ENCODE assay signal across 15 mouse cellular contexts in genomic region chr1:74179624-74180408, GRCm38 (mm10). TPM values are rescaled to one million over a fixed set of nuclear protein-coding genes. Genes with fewer than 3 reads are reported as not detected.
DNase-seq lines count a peak whose midpoint lies in the region; ATAC-seq and TF ChIP-seq lines count a peak whose summit lies in the region.
"Had no signal": no experiment of that assay in that cellular context is flagged by ENCODE, and none has a peak within 500 bp of the region (broad histone marks: within the 10 kb centered on the region; RNA-seq: fewer than 3 reads in every experiment).

No protein-coding gene starts in this region.

- H3K9me3 ChIP-seq in kidney, embryonic 16.5 days (ENCODE audit: low read length): no peaks in the 10 kb centered on the region
- H3K9me3 ChIP-seq: forebrain, embryonic 12.5 days had no signal

- TF ChIP-seq POLR2A in bone marrow, adult 2 months (IDR thresholded peaks at IDR 0.05; ENCODE audit: borderline replicate concordance, control insufficient read depth, low read depth, low read length): no peak

- H3K36me3 ChIP-seq in kidney, embryonic 16.5 days (ENCODE audit: insufficient read depth, low read length): no peaks in the 10 kb centered on the region
- H3K36me3 ChIP-seq: forebrain, embryonic 12.5 days had no signal

- WGBS in kidney, embryonic 16.5 days: 31% methylated on average over 9 of the region's 9 CpGs
- 42% methylated on average over 9 of the region's 9 CpGs for WGBS in bone marrow, adult 2 months

- DNase-seq in kidney, postnatal 10 days: no peak
- peak; percentile 49 for DNase-seq in fibroblast of lung, adult 2 months (ENCODE audit: low read depth)
- DNase-seq in lung, postnatal 36 days: peak; percentile 37
- DNase-seq in ovary, postnatal 36 days (ENCODE audit: low spot score): no peak
- DNase-seq in adrenal gland, postnatal 10 days: no peak
- DNase-seq: cerebellum, adult 11-12 months; kidney, postnatal 25 days; liver, postnatal 0 days; thymus, adult 18-20 months had no signal

- H3K27ac ChIP-seq in kidney, embryonic 16.5 days (ENCODE audit: low read length): peak overlapping the region; percentile 68
- H3K27ac ChIP-seq in bone marrow, adult 2 months (ENCODE audit: control insufficient read depth, insufficient read depth, low read depth, low read length, poor library complexity): peak overlapping the region; percentile 73; the same call in 1 of the 2 replicates
- H3K27ac ChIP-seq: forebrain, embryonic 12.5 days had no signal

- no peak overlapping the region for H3K9ac ChIP-seq in kidney, embryonic 16.5 days (replicated peaks; ENCODE audit: low read length)
- H3K9ac ChIP-seq: forebrain, embryonic 12.5 days; liver, postnatal 0 days had no signal

- TF ChIP-seq CTCF in bone marrow, adult 2 months (IDR thresholded peaks at IDR 0.05; ENCODE audit: control insufficient read depth, insufficient read depth, low read length): no peak

- H3K4me2 ChIP-seq in kidney, embryonic 16.5 days (replicated peaks; ENCODE audit: low read depth, low read length): no peak overlapping the region
- H3K4me2 ChIP-seq: forebrain, embryonic 12.5 days had no signal

- H3K4me1 ChIP-seq in kidney, embryonic 16.5 days (ENCODE audit: insufficient read depth, low read length): 0 out of 2 replicates have a peak, but pooled peaks cover 4% of the 10 kb centered on the region
- peaks cover 9% of the 10 kb centered on the region for H3K4me1 ChIP-seq in bone marrow, adult 2 months (ENCODE audit: control insufficient read depth, insufficient read depth, low read length)
- H3K4me1 ChIP-seq: forebrain, embryonic 12.5 days had no signal

- ATAC-seq in kidney, embryonic 16.5 days (ENCODE audit: low FRiP score, low TSS enrichment): peak; percentile 63; the same call in 1 of the 2 replicates
- ATAC-seq in megakaryocyte, adult 5-6 weeks (ENCODE audit: poor library complexity, severe bottlenecking): no peak
- ATAC-seq: liver, postnatal 0 days had no signal

- no peaks in the 10 kb centered on the region for H3K27me3 ChIP-seq in kidney, embryonic 16.5 days (ENCODE audit: insufficient read depth, low read length)
- H3K27me3 ChIP-seq: forebrain, embryonic 12.5 days had no signal

- no peak overlapping the region for H3K4me3 ChIP-seq in kidney, embryonic 16.5 days (ENCODE audit: low read length)
- no peak overlapping the region for H3K4me3 ChIP-seq in bone marrow, adult 2 months (replicated peaks; ENCODE audit: control insufficient read depth, low read depth, low read length)
- H3K4me3 ChIP-seq: forebrain, embryonic 12.5 days had no signal

RNA-seq across cellular contexts. Expression of gene Cxcr1, which starts 14.6 kb away (rescaled TPM):
- polyA plus RNA-seq in kidney, embryonic 16.5 days (2015; fragmentation: Nextera tagmentation; extraction: Ambion mirVana): not detected in 2 replicates
- polyA plus RNA-seq in bone marrow, adult 2 months (2011; ENCODE audit: insufficient read depth, insufficient read length, low replicate concordance, missing spikeins): 2.7 TPM in 1 of 2 replicates, not detected in the other
- 0.20 and 0.87 TPM in 2 replicates for total RNA-seq in megakaryocyte, adult 5-6 weeks (2015)
- total RNA-seq in megakaryocyte, adult 5-6 weeks (2017): 0.18 TPM in 1 of 2 replicates, not detected in the other
- total RNA-seq in adrenal gland, postnatal 10 days (2021): not detected
- total RNA-seq: granulocyte monocyte progenitor cell, adult 5-6 weeks; left cerebral cortex, postnatal 14 days had no signal
- polyA plus RNA-seq: forebrain, embryonic 12.5 days; liver, postnatal 0 days had no signal

RNA-seq across cellular contexts. Expression of gene Cxcr2, which starts 26.0 kb away (rescaled TPM):
- 0.11 and 0.24 TPM in 2 replicates for polyA plus RNA-seq in kidney, embryonic 16.5 days (2015; fragmentation: Nextera tagmentation; extraction: Ambion mirVana)
- 5.0 and 26.1 TPM in 2 replicates for polyA plus RNA-seq in bone marrow, adult 2 months (2011; ENCODE audit: insufficient read depth, insufficient read length, low replicate concordance, missing spikeins)
- total RNA-seq in megakaryocyte, adult 5-6 weeks (2015): 63.7 and 72.6 TPM in 2 replicates
- 77.3 and 107 TPM in 2 replicates for total RNA-seq in megakaryocyte, adult 5-6 weeks (2017)
- 1 to 10 TPM in 1 of 2 experiments, under 1 TPM in 1; 0.48 to 1.6 TPM for total RNA-seq in adrenal gland, postnatal 10 days (2021)
- polyA plus RNA-seq: forebrain, embryonic 12.5 days had no signal

RNA-seq across cellular contexts. Expression of gene Rufy4, which starts 54.5 kb away (rescaled TPM):
- polyA plus RNA-seq in kidney, embryonic 16.5 days (2015; fragmentation: Nextera tagmentation; extraction: Ambion mirVana): 0.22 and 0.32 TPM in 2 replicates
- 1.1 and 2.6 TPM in 2 replicates for polyA plus RNA-seq in bone marrow, adult 2 months (2011; ENCODE audit: insufficient read depth, insufficient read length, low replicate concordance, missing spikeins)
- 0.25 and 0.38 TPM in 2 replicates for total RNA-seq in megakaryocyte, adult 5-6 weeks (2015)
- 1.1 and 2.5 TPM in 2 replicates for total RNA-seq in megakaryocyte, adult 5-6 weeks (2017)
- total RNA-seq in adrenal gland, postnatal 10 days (2021): 1 to 10 TPM; 3.4 to 4.3 TPM

RNA-seq across cellular contexts. Expression of gene Tns1, which starts 55.6 kb away (rescaled TPM):
- 77.3 and 78.3 TPM in 2 replicates for polyA plus RNA-seq in kidney, embryonic 16.5 days (2015; fragmentation: Nextera tagmentation; extraction: Ambion mirVana)
- polyA plus RNA-seq in bone marrow, adult 2 months (2011; ENCODE audit: insufficient read depth, insufficient read length, low replicate concordance, missing spikeins): 26.4 and 26.5 TPM in 2 replicates
- 4.9 and 5.5 TPM in 2 replicates for total RNA-seq in megakaryocyte, adult 5-6 weeks (2015)
- 2.9 and 3.2 TPM in 2 replicates for total RNA-seq in megakaryocyte, adult 5-6 weeks (2017)
- 100 to 1,000 TPM; 284 to 309 TPM for total RNA-seq in adrenal gland, postnatal 10 days (2021)

RNA-seq across cellular contexts. Expression of gene Arpc2, which starts 56.1 kb away (rescaled TPM):
- 441 and 457 TPM in 2 replicates for polyA plus RNA-seq in kidney, embryonic 16.5 days (2015; fragmentation: Nextera tagmentation; extraction: Ambion mirVana)
- 95.9 and 150 TPM in 2 replicates for polyA plus RNA-seq in bone marrow, adult 2 months (2011; ENCODE audit: insufficient read depth, insufficient read length, low replicate concordance, missing spikeins)
- 1,564 and 1,782 TPM in 2 replicates for total RNA-seq in megakaryocyte, adult 5-6 weeks (2015)
- total RNA-seq in megakaryocyte, adult 5-6 weeks (2017): 803 and 834 TPM in 2 replicates
- total RNA-seq in adrenal gland, postnatal 10 days (2021): 100 to 1,000 TPM; 186 TPM

Comparison
In these comparisons a context has a peak if more than half of its experiments do, and no peak if none do; other contexts are left out.
1. DNase-seq: peak in fibroblast of lung, adult 2 months (single experiment) and lung, postnatal 36 days (single experiment); none in kidney, postnatal 10 days (single experiment), ovary, postnatal 36 days (single experiment) and adrenal gland, postnatal 10 days (single experiment).
2. RNA of gene Cxcr2, which starts 26.0 kb away (total RNA-seq): 63.7 to 107 TPM in megakaryocyte, adult 5-6 weeks; 0.48 to 1.6 TPM in adrenal gland, postnatal 10 days; every median in the first group is over 10 times any median in the second.